Mouse (Mus musculus) midbrain, embryonic 10.5 days (tissue): ENCODE measurements around the gene Ctsf. TPM values are rescaled to one million over a fixed set of nuclear protein-coding genes. Genes with fewer than 3 reads are reported as not detected.

ENCODE experiments used
- DNase-seq: peaks from one replicate; pipeline ENCODE4 v3.0.0-alpha.2; 2017; ENCODE audit warnings: low spot score
- H3K27ac ChIP-seq: fragments of 300-500 bp; sonication (generic); replicated peaks from 2 replicates; pipeline ENCODE4 v1.5.1; 2016; ENCODE audit warnings: mild to moderate bottlenecking
- H3K27me3 ChIP-seq: fragments of 300-500 bp; sonication (generic); 2 replicates; pipeline ENCODE4 v1.6.1; 2016; ENCODE audit warnings: low read depth, mild to moderate bottlenecking; ENCODE audit not compliant: poor library complexity, severe bottlenecking
- H3K36me3 ChIP-seq: fragments of 300-500 bp; sonication (generic); 2 replicates; pipeline ENCODE4 v1.6.1; 2016; ENCODE audit warnings: mild to moderate bottlenecking, moderate library complexity
- H3K4me1 ChIP-seq: fragments of 300-500 bp; sonication (generic); 2 replicates; pipeline ENCODE4 v1.6.1; 2016
- H3K4me3 ChIP-seq: fragments of 300-500 bp; sonication (generic); 2 replicates; pipeline ENCODE4 v1.5.1; 2016; ENCODE audit warnings: mild to moderate bottlenecking, moderate library complexity
- H3K9me3 ChIP-seq: fragments of 300-500 bp; sonication (generic); replicated peaks from 2 replicates; pipeline ENCODE4 v1.6.1; 2016; ENCODE audit warnings: mild to moderate bottlenecking
- WGBS: fragments of 180-500 bp; shearing (Covaris S2); methylation state at CpG from one replicate; pipeline ENCODE4 v1.1.7; 2016; 5-methylcytosine and 5-hydroxymethylcytosine counted together
- polyA plus RNA-seq: library from polyadenylated mRNA; unstranded; fragments of >200 nt; fragmentation: Nextera tagmentation; extraction: Ambion mirVana; gene quantifications from 2 replicates; pipeline ENCODE4 v1.2.1, GENCODE M21; 2016

The Ctsf gene
- polyA plus RNA-seq, 1 experiment from 2014 or later, result 29.8 TPM

DNA sequence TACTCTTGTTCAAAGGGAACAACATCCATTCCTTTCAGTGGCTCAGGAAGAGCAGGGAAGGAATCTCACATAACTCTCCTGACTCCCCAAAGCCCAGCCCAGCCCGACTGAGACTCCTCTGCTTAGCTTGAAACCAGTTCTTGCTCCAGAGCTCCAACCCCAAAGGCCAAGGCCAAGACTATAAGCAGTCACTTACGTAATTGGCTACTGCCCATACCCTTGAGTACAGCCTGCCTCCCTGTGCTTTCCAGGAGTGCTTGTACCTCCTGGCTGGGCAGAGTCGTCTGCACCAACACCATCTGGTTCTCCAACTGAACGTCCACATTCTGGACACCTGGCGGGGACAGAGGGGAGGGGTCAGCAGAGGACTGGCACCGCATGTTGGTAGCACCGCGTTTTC lies 21.0 kb upstream of the Ctsf start:
- Histone ChIP-seq H3K36me3 (peaks cover 8% of the 10 kb centered on the region), H3K4me3 (no peak overlapping the region), H3K27me3 (no peaks in the 10 kb centered on the region), H3K27ac (no peak overlapping the region), H3K9me3 (no peaks in the 10 kb centered on the region), H3K4me1 (peaks cover 17% of the 10 kb centered on the region)
- no peak for DNase-seq
- 87% methylated on average over 8 of the region's 8 CpGs for WGBS

DNA sequence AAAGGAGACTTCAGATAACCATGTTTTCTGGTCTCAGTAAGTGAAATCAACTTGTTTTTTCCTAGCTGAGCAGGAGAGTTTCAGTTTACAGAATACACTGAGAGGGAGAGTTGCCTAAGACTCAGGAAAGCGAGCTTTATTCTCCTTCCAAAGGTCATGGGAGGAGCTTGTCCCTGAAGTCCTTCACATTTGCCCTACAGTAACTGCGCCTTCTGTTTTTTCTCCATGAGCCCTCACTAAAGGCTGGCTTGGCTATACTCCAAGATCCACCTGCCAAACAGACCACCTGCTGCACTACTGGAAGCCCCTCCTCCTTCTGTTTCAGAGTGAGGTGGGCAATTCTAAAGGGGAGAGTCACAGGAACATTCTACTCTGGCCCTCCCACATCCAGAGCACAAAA lies 18.8 kb upstream of the Ctsf start:
- WGBS, result 82% methylated on average over 2 of the region's 2 CpGs
- peaks cover 17% of the 10 kb centered on the region for H3K27me3 ChIP-seq
- DNase-seq, result no peak
- H3K4me3 ChIP-seq, result no peak overlapping the region
- peaks cover 27% of the 10 kb centered on the region for H3K4me1 ChIP-seq
- peaks cover 4% of the 10 kb centered on the region for H3K36me3 ChIP-seq
- H3K9me3 ChIP-seq, result no peaks in the 10 kb centered on the region
- no peak overlapping the region for H3K27ac ChIP-seq

DNA sequence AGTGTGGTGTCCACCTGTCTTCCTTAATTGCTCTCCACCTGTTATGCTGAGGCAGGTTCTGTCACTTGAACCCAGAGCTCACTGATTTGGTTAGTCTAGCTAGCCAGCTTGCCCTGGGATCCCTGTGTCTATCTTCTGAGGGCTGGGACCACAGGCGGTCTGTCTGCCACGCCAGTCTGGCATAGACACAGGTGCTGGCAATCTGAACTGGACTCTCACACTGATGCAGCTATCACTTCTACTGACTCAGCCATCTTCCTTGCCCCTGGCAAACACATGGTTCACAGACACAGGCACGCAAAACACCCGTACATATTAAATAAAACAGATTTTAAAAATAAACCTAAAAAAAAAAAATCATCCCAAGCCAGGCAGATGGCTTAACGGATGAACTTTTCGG lies 17.9 kb upstream of the Ctsf start:
- peaks cover 27% of the 10 kb centered on the region for H3K4me1 ChIP-seq
- H3K4me3 ChIP-seq, result no peak overlapping the region
- H3K27me3 ChIP-seq, result peaks cover 26% of the 10 kb centered on the region
- H3K27ac ChIP-seq, result no peak overlapping the region
- no peak for DNase-seq
- H3K36me3 ChIP-seq, result peaks cover 4% of the 10 kb centered on the region
- no peaks in the 10 kb centered on the region for H3K9me3 ChIP-seq
- 96% methylated on average over 6 of the region's 6 CpGs for WGBS

DNA sequence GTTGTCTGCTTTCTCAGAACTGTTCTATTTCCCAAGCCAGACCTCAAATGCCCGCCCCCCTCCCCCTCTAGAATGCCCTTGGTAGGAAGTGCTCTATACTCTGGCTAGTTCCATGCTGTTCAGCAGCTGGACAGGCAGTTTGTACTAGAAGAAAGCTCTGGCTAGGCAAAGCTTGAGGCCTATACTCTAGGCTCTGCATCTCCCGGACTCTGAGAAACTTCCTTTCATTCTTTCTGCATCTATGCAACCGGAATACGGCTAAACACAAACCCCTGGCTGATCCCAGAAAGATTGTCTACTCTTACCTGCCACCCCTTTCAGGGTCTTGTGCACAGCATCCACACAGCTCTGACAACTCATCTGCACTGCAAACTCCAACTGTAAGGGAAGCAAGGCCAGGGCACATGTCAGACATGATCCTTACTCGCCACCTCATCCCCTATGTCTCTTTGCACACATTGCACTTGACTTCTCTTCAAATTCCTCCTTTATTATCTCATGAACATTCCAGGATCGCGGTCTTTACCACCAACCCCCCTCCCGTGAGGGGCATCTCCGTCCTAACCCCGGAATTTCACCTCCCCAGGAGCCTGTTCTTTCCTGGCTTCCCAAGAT lies 16.3 kb upstream of the Ctsf start:
- Histone ChIP-seq H3K9me3 (no peaks in the 10 kb centered on the region), H3K4me1 (peaks cover 21% of the 10 kb centered on the region), H3K36me3 (no peaks in the 10 kb centered on the region), H3K27ac (peak overlapping the region; percentile 83), H3K4me3 (peak overlapping the region; percentile 72), H3K27me3 (peaks cover 31% of the 10 kb centered on the region)
- 38% methylated on average over 10 of the region's 10 CpGs for WGBS
- no peak for DNase-seq

DNA sequence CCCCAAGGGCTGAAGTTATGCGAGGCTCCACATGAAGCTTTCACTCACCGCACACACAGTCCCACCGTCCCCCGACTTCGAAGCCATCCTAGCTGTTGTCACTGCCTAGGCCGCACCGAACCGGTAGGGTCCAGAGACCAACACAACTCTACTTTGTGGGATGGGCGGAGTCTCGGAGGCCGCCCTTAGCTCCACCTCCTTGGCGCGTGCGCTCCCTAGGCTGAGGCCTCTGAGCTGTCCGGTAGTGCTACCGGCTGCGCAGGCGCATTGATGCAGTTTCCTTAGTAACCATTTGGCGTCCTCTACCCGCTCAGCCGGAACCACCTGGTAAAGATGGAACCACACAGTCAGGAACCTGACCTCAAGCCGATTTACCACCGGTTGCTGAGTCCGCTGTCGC lies 15.8 kb upstream of the Ctsf start, which contains the start of the genes Ccs and Ccdc87:
Gene Ccs, minus strand, starts transcription at position 184 of the 400 bp plus-strand sequence.
Gene Ccdc87, plus strand, starts transcription at position 218 of the 400 bp plus-strand sequence.
- Histone ChIP-seq H3K27ac (peak within 1 kb of the TSS; percentile 83), H3K36me3 (no peaks in the 10 kb centered on the region), H3K4me1 (peaks cover 21% of the 10 kb centered on the region), H3K27me3 (peaks cover 31% of the 10 kb centered on the region), H3K4me3 (peak within 1 kb of the TSS; percentile 72), H3K9me3 (no peaks in the 10 kb centered on the region)
- under 1% methylated on average over 25 of the region's 25 CpGs for WGBS
- DNase-seq, result peak; percentile 92

DNA sequence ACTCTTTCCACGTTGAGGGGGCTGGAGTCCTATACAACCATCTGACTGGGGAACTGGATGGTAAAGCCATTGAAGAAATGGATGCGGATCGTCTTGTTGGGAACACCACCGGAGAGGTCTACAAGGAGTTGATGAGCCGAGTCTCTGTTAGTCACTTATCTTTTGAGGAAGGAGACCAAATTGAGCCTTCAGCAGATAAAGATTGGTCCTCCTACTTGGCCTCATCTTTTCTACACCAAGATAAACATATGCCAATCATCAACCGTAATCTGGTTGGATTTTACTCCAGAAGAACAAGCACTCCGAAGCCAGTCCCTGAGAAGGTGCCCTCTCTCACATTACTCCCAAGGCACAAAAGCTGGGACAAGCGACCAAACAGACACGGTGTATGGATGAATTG lies 14.1 kb upstream of the Ctsf start:
- no peak for DNase-seq
- peaks cover 31% of the 10 kb centered on the region for H3K27me3 ChIP-seq
- no peaks in the 10 kb centered on the region for H3K9me3 ChIP-seq
- H3K36me3 ChIP-seq, result no peaks in the 10 kb centered on the region
- no peak overlapping the region for H3K4me3 ChIP-seq
- H3K4me1 ChIP-seq, result peaks cover 21% of the 10 kb centered on the region
- WGBS, result 86% methylated on average over 9 of the region's 9 CpGs
- no peak overlapping the region for H3K27ac ChIP-seq

DNA sequence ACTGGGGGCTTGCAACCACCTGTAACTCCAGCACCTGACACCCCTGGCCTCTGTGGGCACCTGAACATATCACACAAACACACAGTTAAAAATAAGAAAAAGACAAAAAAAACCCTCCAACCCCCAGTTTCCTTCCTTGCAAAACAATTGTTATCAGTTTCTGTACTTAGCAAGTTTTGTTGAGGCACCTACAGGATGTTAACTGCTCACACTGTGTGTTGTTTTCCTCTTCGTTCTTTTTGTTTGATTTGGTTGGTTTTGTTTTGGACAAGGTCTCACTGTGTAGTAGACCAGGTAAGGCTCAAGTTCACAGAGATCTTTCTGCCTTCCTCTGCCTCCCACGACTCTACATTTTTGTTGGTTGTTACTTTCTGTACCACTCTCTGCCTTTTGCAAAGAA lies 12.3 kb upstream of the Ctsf start:
- 78% methylated on average over 2 of the region's 2 CpGs for WGBS
- Histone ChIP-seq H3K4me3 (no peak overlapping the region), H3K4me1 (peaks cover 21% of the 10 kb centered on the region), H3K9me3 (no peaks in the 10 kb centered on the region), H3K27ac (no peak overlapping the region), H3K36me3 (no peaks in the 10 kb centered on the region), H3K27me3 (peaks cover 31% of the 10 kb centered on the region)
- no peak for DNase-seq

DNA sequence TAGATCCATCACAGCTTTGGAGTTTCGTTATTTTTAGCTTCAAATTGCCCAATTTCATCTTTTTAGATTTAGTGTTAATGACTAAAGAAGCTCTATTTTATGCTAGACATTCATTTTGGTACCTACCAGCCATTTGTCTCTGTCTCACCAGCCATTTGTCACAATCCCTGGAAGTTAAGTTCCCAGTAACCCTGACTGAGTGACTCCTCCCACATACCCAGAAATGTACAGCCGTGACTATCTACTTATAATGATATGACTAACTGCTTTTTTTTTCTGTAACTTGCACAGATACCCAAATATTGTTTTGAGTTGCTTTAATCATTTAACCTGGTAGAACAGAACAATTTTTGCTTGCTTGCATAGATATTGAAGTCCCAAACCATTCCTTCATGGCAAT lies 9.1 kb upstream of the Ctsf start:
- no peak overlapping the region for H3K27ac ChIP-seq
- peaks cover 17% of the 10 kb centered on the region for H3K27me3 ChIP-seq
- WGBS, result 76% methylated on average over 2 of the region's 2 CpGs
- DNase-seq, result no peak
- no peaks in the 10 kb centered on the region for H3K9me3 ChIP-seq
- 0 out of 2 replicates have a peak, but pooled peaks cover 7% of the 10 kb centered on the region for H3K4me1 ChIP-seq
- H3K36me3 ChIP-seq, result no peaks in the 10 kb centered on the region
- no peak overlapping the region for H3K4me3 ChIP-seq

DNA sequence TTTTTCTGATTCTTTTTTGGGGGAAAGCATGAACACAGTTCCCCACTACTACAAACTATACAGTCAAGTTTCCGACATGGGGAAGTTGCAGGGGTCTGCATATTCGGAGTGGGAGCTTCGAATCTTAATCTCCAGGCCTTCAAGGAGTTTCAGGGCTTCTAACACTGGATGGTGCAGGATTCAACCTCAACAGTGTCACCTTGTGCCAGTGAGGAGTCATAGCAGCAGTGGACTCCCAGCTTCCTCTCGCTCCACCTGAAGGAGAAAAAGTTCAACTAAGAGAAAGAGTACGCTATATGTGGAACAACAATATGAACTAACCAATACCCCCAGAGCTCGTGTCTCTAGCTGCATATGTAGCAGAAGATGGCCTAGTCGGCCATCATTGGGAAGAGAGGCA lies 7.4 kb upstream of the Ctsf start:
- Histone ChIP-seq H3K36me3 (no peaks in the 10 kb centered on the region), H3K27ac (no peak overlapping the region), H3K4me1 (0 out of 2 replicates have a peak, but pooled peaks cover 7% of the 10 kb centered on the region), H3K9me3 (no peaks in the 10 kb centered on the region), H3K27me3 (0 out of 2 replicates have a peak, but pooled peaks cover under 1% of the 10 kb centered on the region), H3K4me3 (no peak overlapping the region)
- WGBS, result 45% methylated on average over 7 of the region's 7 CpGs
- no peak for DNase-seq

DNA sequence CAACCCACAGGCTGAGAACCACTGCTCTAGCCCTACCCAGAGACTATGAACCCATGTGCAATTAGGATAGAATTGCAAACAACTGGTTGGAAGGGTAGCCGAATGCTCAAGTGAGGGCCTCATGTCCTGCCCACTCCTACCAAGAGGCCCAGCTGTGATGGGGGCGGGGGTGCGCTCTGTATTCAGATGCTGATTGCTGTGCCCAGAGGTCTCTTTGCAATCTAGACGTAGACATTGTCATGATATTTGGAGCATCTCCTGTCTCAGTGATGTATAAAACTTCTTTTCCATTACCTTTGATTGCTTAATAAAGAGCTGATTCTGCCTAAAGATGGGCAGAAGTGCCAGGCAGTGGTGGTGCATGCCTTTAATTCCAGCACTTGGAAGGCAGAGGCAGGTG lies 5.1 kb upstream of the Ctsf start:
- H3K27me3 ChIP-seq, result no peaks in the 10 kb centered on the region

DNA sequence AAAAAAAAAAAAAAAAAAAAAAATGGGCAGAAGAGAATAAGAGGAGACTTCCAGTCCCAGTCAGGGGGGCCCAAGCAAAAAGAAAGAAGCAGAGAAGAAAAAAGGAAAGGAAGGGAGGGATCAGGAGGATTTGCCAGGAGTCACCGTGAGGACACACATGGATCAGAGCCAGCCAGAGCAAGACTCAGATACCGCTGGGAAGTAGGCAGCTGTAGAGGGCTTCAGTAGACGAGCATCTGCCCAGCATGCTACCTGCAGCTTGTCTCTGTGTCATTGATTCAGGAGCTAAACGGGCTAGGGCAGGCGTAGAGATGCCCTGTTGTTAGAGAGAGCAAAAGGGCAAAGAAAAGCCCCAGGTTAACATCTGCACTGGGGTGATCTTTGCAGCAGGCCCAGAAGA lies 4.6 kb upstream of the Ctsf start:
- Histone ChIP-seq H3K4me3 (no peak overlapping the region), H3K9me3 (no peaks in the 10 kb centered on the region), H3K4me1 (peaks cover 15% of the 10 kb centered on the region), H3K27ac (no peak overlapping the region), H3K27me3 (no peaks in the 10 kb centered on the region), H3K36me3 (no peaks in the 10 kb centered on the region)
- no peak for DNase-seq
- WGBS, result 42% methylated on average over 5 of the region's 5 CpGs

More for the DNA sequence above, 5.1 kb upstream of the Ctsf start:
- DNase-seq, result no peak
- WGBS, result 53% methylated on average over 4 of the region's 4 CpGs
- no peaks in the 10 kb centered on the region for H3K36me3 ChIP-seq
- no peak overlapping the region for H3K27ac ChIP-seq
- H3K9me3 ChIP-seq, result no peaks in the 10 kb centered on the region
- H3K4me3 ChIP-seq, result no peak overlapping the region
- H3K4me1 ChIP-seq, result peaks cover 11% of the 10 kb centered on the region

DNA sequence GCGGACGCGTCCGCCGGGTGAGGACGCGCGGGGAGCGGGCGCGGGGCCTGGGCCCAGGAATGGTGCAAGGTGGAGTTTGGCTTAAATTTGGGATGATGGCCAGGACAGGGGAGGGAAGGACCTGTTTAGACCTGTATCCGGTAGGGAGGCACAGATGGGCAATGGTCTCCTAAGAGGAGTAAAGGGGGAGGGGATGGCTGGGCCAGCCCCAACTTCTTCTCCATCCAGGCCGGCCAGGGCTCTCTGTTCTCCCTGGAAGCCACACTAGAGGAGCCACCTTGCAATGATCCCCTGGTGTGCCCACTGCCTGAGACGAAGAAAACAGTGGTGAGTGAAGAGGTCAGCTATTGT lies 515 bp downstream of the Ctsf start:
- H3K27ac ChIP-seq, result peak overlapping the region; percentile 84
- H3K4me1 ChIP-seq, result peaks cover 23% of the 10 kb centered on the region
- H3K27me3 ChIP-seq, result peaks cover 13% of the 10 kb centered on the region
- peak overlapping the region; percentile 74 for H3K4me3 ChIP-seq
- no peaks in the 10 kb centered on the region for H3K9me3 ChIP-seq
- peaks cover 11% of the 10 kb centered on the region for H3K36me3 ChIP-seq
- no peak for DNase-seq
- 2% methylated on average over 14 of the region's 14 CpGs for WGBS

DNA sequence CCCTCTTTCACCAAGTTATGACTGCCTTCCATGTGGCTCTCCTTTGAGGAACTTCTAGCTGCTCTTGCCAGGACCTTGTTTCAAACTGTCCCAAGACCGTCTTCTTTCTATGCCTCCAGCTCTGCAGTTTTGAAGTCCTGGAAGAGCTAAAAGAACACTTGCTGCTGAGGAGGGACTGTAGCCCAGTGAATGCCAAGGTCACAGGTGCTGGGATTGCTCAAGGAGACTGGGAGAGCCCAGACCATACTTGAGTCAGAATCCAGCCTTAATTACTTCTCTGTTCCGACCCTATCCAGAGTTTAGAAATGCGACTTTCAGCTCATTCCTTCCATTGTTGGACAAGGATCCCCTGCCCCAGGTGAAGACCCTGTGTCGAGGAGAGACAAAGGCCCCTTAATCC lies 1.0 kb downstream of the Ctsf start:
- Histone ChIP-seq H3K27me3 (peaks cover 13% of the 10 kb centered on the region), H3K4me3 (peak overlapping the region; percentile 74), H3K27ac (no peak overlapping the region), H3K36me3 (peaks cover 15% of the 10 kb centered on the region), H3K4me1 (peaks cover 21% of the 10 kb centered on the region), H3K9me3 (no peaks in the 10 kb centered on the region)
- DNase-seq, result no peak
- WGBS, result 42% methylated on average over 4 of the region's 4 CpGs
